Mouse (Mus musculus): ENCODE results near the gene Naa15. TPM values are rescaled to one million over a fixed set of nuclear protein-coding genes. Genes with fewer than 3 reads are reported as not detected.
A peak's percentile ranks its signal among the peaks of the same experiment; 100 is the strongest.
"Not testable (repeated sequence)": the region's sequence is repeated elsewhere in the genome, so short reads cannot be mapped to it uniquely, and the experiment has no call there.

Naa15 gene
- total and polyA plus RNA-seq, 2 experiments from 2014 or later: 21.2 to 23.6 TPM

GRCm38 (mm10) chr3:51399531-51399930, 15.4 kb upstream of the Naa15 start:
- no peaks in the 10 kb centered on the region for H3K27me3 ChIP-seq (ENCODE audit: control insufficient read depth, insufficient read depth, low read length)
- H3K9ac ChIP-seq (replicated peaks; ENCODE audit: low read depth, low read length): no peak overlapping the region
- 56% methylated on average over 4 of the region's 4 CpGs for WGBS
- H3K4me1 ChIP-seq (ENCODE audit: control insufficient read depth, insufficient read depth): no peaks in the 10 kb centered on the region; the same call in 1 of the 2 replicates
- peaks cover 12% of the 10 kb centered on the region; the same call in 1 of the 2 replicates for H3K36me3 ChIP-seq (replicated peaks; ENCODE audit: control insufficient read depth, insufficient read depth, low read length)
- no peak overlapping the region for H3K4me2 ChIP-seq (ENCODE audit: low read depth, low read length)
- H3K9me3 ChIP-seq (replicated peaks; ENCODE audit: control insufficient read depth, low read length): no peaks in the 10 kb centered on the region
- DNase-seq (ENCODE audit: low spot score) (no peak), ATAC-seq (ENCODE audit: insufficient read depth, low read depth) (no peak)
- TF ChIP-seq CTCF (IDR thresholded peaks at IDR 0.05; ENCODE audit: low read depth) (no peak), EP300 (IDR thresholded peaks at IDR 0.05; ENCODE audit: low read depth) (no peak)
- no peak overlapping the region for H3K4me3 ChIP-seq (ENCODE audit: low read depth, low read length)
- H3K27ac ChIP-seq (ENCODE audit: low read depth): no peak overlapping the region

- no peaks in the 10 kb centered on the region for H3K27me3 ChIP-seq (ENCODE audit: control insufficient read depth, insufficient read depth, low read length)
- TF ChIP-seq EP300 (IDR thresholded peaks at IDR 0.05; ENCODE audit: low read depth): no peak
- TF ChIP-seq CTCF (IDR thresholded peaks at IDR 0.05; ENCODE audit: low read depth): no peak
- no peaks in the 10 kb centered on the region; the same call in 1 of the 2 replicates for H3K4me1 ChIP-seq (ENCODE audit: control insufficient read depth, insufficient read depth)
- no peak overlapping the region for H3K9ac ChIP-seq (replicated peaks; ENCODE audit: low read depth, low read length)
- H3K27ac ChIP-seq (ENCODE audit: low read depth): no peak overlapping the region
- H3K9me3 ChIP-seq (replicated peaks; ENCODE audit: control insufficient read depth, low read length): no peaks in the 10 kb centered on the region
- H3K4me2 ChIP-seq (ENCODE audit: low read depth, low read length): peak overlapping the region; percentile 17
- 69% methylated on average over 10 of the region's 10 CpGs for WGBS
- H3K4me3 ChIP-seq (ENCODE audit: low read depth, low read length): no peak overlapping the region
- H3K36me3 ChIP-seq (replicated peaks; ENCODE audit: control insufficient read depth, insufficient read depth, low read length): peaks cover 14% of the 10 kb centered on the region; the same call in 1 of the 2 replicates
- no peak for DNase-seq (ENCODE audit: low spot score)
- ATAC-seq (ENCODE audit: insufficient read depth, low read depth): no peak
Measured at GRCm38 (mm10) chr3:51400682-51401081, 14.3 kb upstream of the Naa15 start.

GRCm38 (mm10) chr3:51402054-51402453, 12.9 kb upstream of the Naa15 start:
- H3K27me3 ChIP-seq (ENCODE audit: control insufficient read depth, insufficient read depth, low read length); H3K27ac ChIP-seq (ENCODE audit: low read depth); ATAC-seq (ENCODE audit: insufficient read depth, low read depth); H3K4me3 ChIP-seq (ENCODE audit: low read depth, low read length); H3K9me3 ChIP-seq (replicated peaks; ENCODE audit: control insufficient read depth, low read length); H3K9ac ChIP-seq (replicated peaks; ENCODE audit: low read depth, low read length); H3K4me1 ChIP-seq (ENCODE audit: control insufficient read depth, insufficient read depth); H3K4me2 ChIP-seq (ENCODE audit: low read depth, low read length); DNase-seq (ENCODE audit: low spot score): not testable (repeated sequence)
- WGBS: 66% methylated on average over 4 of the region's 4 CpGs
- peaks cover 26% of the 10 kb centered on the region; the same call in 1 of the 2 replicates for H3K36me3 ChIP-seq (replicated peaks; ENCODE audit: control insufficient read depth, insufficient read depth, low read length)

GRCm38 (mm10) chr3:51402628-51403027, 12.3 kb upstream of the Naa15 start:
- Histone ChIP-seq H3K9me3 (replicated peaks; ENCODE audit: control insufficient read depth, low read length) (no peaks in the 10 kb centered on the region), H3K4me3 (ENCODE audit: low read depth, low read length) (no peak overlapping the region), H3K27me3 (ENCODE audit: control insufficient read depth, insufficient read depth, low read length) (no peaks in the 10 kb centered on the region), H3K9ac (replicated peaks; ENCODE audit: low read depth, low read length) (no peak overlapping the region), H3K4me2 (ENCODE audit: low read depth, low read length) (no peak overlapping the region), H3K4me1 (ENCODE audit: control insufficient read depth, insufficient read depth) (no peaks in the 10 kb centered on the region; the same call in 1 of the 2 replicates), H3K36me3 (replicated peaks; ENCODE audit: control insufficient read depth, insufficient read depth, low read length) (peaks cover 27% of the 10 kb centered on the region; the same call in 1 of the 2 replicates), H3K27ac (ENCODE audit: low read depth) (no peak overlapping the region)
- TF ChIP-seq CTCF (IDR thresholded peaks at IDR 0.05; ENCODE audit: low read depth): no peak
- TF ChIP-seq EP300 (IDR thresholded peaks at IDR 0.05; ENCODE audit: low read depth): no peak
- ATAC-seq (ENCODE audit: insufficient read depth, low read depth) (no peak), DNase-seq (ENCODE audit: low spot score) (no peak)
- 94% methylated on average over 12 of the region's 12 CpGs for WGBS

- Histone ChIP-seq H3K9me3 (replicated peaks; ENCODE audit: control insufficient read depth, low read length) (no peaks in the 10 kb centered on the region), H3K27me3 (ENCODE audit: control insufficient read depth, insufficient read depth, low read length) (no peaks in the 10 kb centered on the region), H3K4me3 (ENCODE audit: low read depth, low read length) (peak overlapping the region; percentile 68), H3K4me2 (ENCODE audit: low read depth, low read length) (peak overlapping the region; percentile 88), H3K36me3 (replicated peaks; ENCODE audit: control insufficient read depth, insufficient read depth, low read length) (peaks cover 24% of the 10 kb centered on the region; the same call in 1 of the 2 replicates), H3K9ac (replicated peaks; ENCODE audit: low read depth, low read length) (peak overlapping the region; percentile 82), H3K4me1 (ENCODE audit: control insufficient read depth, insufficient read depth) (no peaks in the 10 kb centered on the region; the same call in 1 of the 2 replicates), H3K27ac (ENCODE audit: low read depth) (peak overlapping the region; percentile 96)
- ATAC-seq (ENCODE audit: insufficient read depth, low read depth): peak; percentile 43
- whole genome bisulfite sequencing: 15% methylated on average over 20 of the region's 20 CpGs
- no peak for TF ChIP-seq EP300 (IDR thresholded peaks at IDR 0.05; ENCODE audit: low read depth)
- TF ChIP-seq CTCF (IDR thresholded peaks at IDR 0.05; ENCODE audit: low read depth): no peak
- peak; percentile 21 for DNase-seq (ENCODE audit: low spot score)
Measured at GRCm38 (mm10) chr3:51407870-51408560, 6.9 kb upstream of the Naa15 start.

Data from heart, postnatal 0 days (tissue).